Mouse (Mus musculus): Measurements from ENCODE around the gene Agr2.

The Agr2 gene

DNA sequence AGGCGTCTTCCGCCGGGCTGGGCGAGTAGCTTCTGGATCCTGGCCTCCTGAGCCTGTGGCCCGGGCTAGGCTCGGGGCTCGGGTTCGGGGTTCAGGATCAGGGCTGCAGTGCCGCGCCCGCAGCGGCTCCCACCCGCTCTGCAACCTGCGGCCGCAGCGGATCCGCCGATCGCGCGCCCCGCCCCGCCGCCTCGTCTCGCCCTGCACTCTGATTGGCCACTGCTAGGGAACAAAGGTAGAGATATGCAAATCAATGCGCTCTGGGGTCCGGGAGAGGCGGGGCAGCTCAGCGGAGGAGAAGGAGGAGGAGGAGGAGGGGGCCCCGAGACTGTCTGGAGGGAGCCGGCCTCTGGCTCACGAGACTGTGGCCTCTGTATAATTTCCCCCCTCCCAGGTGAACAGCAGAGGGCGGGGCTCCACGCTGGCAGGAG lies 49.7 kb downstream of the Agr2 start, which contains the start of gene Tspan13:
Gene Tspan13 (minus strand): TSS at position 153 of the 431 bp plus-strand sequence.
- CTCF ChIA-PET = interaction anchor here in 1 of 4 experiments (1.0 kb wide), 1 partner anchor 19 kb away, joined by 7 read pairs; no protein-coding TSS in a partner anchor

GRCm38 (mm10) chr12:36044691-36045090 lies 52.0 kb downstream of the Agr2 start:
- ChIA-PET CTCF (no interaction called here), POLR2A (interaction anchor here in 1 of 4 experiments (1.0 kb wide), 1 partner anchor 18 kb away, joined by 3 read pairs; no protein-coding TSS in a partner anchor)

More for the DNA sequence above, 49.7 kb downstream of the Agr2 start, which contains the start of gene Tspan13:
- POLR2A ChIA-PET = interaction anchor here in 2 of 4 experiments (0.6 to 3.7 kb wide), 16 partner anchors 11 to 400 kb away, joined by 3 to 24 read pairs (median 4); partner anchors contain the start of genes Ankmy2 (in 2 of the 2) and Bzw2 (in 2 of the 2)

DNA sequence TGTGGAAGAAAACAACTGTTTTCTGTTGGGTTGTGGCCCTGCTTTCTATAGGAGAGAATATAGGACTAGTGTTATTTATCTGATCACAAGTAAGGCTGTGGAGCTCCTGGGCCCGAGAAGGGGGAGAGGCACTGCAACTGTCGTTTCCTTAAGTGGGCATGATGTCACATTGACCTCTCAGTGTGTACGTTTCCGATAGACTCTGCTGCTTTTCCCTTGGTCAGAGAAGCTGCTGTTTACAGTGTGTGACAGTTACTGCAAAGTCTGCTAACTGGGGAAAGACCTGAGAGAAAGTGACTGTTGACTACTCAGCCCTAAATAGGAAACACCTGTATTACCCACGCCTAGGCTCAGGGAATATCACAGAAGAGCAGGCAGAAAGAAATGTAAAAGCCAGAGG lies 53.5 kb downstream of the Agr2 start:
- ChIA-PET POLR2A (interaction anchor here in 1 of 4 experiments (0.6 to 1.2 kb wide), 2 partner anchors 26 to 360 kb away, joined by 3 read pairs; no protein-coding TSS in a partner anchor), CTCF (no interaction called here)

DNA sequence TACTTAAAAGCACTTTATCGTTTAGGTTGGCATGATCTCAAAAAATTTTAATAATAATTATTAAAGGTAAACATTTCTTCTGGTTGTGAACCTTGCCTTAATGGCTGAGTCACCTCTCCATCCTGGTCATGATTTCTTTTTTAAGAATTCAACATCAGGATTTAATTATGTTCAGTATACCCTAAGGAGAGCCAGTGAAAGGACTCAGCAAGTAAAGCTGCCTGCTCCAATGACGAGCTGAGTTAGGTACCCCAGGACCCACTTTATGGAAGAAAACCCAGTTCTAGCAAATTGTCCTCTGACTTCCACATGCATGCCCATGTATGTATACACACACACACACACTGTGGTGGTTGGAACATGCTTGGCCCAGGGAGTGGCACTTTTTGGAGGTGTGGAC lies 54.9 kb downstream of the Agr2 start:
- ChIA-PET CTCF (no interaction called here), POLR2A (no interaction called here)

DNA sequence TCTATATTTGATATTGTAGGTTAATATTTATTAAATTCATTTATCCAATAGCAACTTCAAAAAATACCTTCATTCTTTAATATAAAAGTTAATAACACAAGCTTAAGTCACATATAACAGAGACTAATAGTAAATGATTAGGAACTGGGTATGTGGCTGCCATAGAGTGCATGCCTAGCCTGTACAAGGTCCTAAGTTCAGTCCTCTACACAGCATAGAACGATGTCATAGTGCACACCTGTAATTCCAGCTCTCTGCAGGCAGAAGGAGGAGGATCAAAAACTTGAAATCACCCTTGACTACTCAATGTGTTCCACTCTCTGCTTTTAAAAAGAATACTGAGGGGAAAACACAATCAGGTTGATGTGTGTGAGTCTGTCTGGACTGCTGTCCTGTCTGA lies 57.6 kb downstream of the Agr2 start:
- POLR2A ChIA-PET = interaction anchor here in 1 of 4 experiments (0.7 kb wide), 1 partner anchor 9 kb away, joined by 5 read pairs; no protein-coding TSS in a partner anchor
- CTCF ChIA-PET = no interaction called here

Data from embryonic stem cell, embryonic (primary cell).